Mouse (Mus musculus) olfactory bulb, adult 2 months (tissue): ENCODE results near the gene Clec4a1.

Experiments
- CTCF ChIP-seq: fragments of 200-500 bp; IDR thresholded peaks from 2 replicates; pipeline ENCODE4 v1.5.1; 2012; ENCODE audit warnings: low read depth, mild to moderate bottlenecking, low read length, moderate library complexity; ENCODE audit not compliant: insufficient read depth
- POLR2A ChIP-seq: fragments of 200-500 bp; IDR thresholded peaks from 2 replicates; pipeline ENCODE4 v1.6.1; 2012; ENCODE audit warnings: mild to moderate bottlenecking, low read depth, low read length, moderate library complexity; ENCODE audit not compliant: insufficient read depth

GRCm38 (mm10) chr6:122946760-122947159 is 25.1 kb downstream of the Clec4a1 start:
- TF ChIP-seq POLR2A (no peak), CTCF (no peak)
